Mouse (Mus musculus): ENCODE results near the gene Tmem132d.

- TF ChIP-seq CTCF (IDR thresholded peaks at IDR 0.05; ENCODE audit: low read depth) (no peak), EP300 (IDR thresholded peaks at IDR 0.05; ENCODE audit: low read depth) (no peak)
Measured at GRCm38 (mm10) chr5:128158901-128159675, 273.8 kb downstream of the Tmem132d start.
